Mouse (Mus musculus): Measurements from ENCODE around the gene Prdm1. TPM values are rescaled to one million over a fixed set of nuclear protein-coding genes. Genes with fewer than 3 reads are reported as not detected.

The Prdm1 gene
- polyA plus RNA-seq, 1 experiment, result 0.29 TPM

DNA sequence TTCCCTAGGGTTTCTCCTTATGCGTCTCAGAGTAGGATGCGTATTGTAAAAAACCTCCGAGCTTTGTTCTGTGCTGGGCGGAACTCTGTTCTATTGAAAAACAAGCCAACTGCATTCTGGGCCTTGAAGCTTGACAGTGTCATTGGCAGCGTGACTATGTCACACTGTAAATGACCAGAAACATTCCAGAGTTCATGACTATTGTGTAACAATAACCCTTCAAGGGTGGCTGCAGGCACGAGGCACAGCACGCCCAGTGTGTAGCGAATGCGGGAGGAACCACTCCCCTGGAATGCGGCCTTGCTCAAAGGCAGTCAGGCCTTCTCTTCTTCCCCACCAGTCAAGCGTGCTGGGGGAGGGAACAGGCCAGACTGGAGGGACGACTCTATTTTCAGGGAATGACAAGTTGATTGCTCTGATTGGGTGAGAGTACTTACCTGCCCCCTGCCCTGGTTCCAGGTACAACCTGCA, 100.4 kb downstream of the Prdm1 start:
- no peak for DNase-seq
- no peak overlapping the region for H3K27ac ChIP-seq (ENCODE audit: insufficient read depth, low read length)
- no peaks in the 10 kb centered on the region for H3K27me3 ChIP-seq (ENCODE audit: control insufficient read depth, insufficient read depth, low read length)
- H3K4me3 ChIP-seq (replicated peaks; ENCODE audit: insufficient read depth, low read depth, low read length), result no peak overlapping the region
- 60% methylated on average over 12 of the region's 12 CpGs for WGBS
- TF ChIP-seq POLR2A (IDR thresholded peaks at IDR 0.05; ENCODE audit: borderline replicate concordance, insufficient read depth, low read length), result no peak
- peaks cover 3% of the 10 kb centered on the region; the same call in 1 of the 2 replicates for H3K4me1 ChIP-seq (ENCODE audit: control insufficient read depth, insufficient read depth, low read length)

DNA sequence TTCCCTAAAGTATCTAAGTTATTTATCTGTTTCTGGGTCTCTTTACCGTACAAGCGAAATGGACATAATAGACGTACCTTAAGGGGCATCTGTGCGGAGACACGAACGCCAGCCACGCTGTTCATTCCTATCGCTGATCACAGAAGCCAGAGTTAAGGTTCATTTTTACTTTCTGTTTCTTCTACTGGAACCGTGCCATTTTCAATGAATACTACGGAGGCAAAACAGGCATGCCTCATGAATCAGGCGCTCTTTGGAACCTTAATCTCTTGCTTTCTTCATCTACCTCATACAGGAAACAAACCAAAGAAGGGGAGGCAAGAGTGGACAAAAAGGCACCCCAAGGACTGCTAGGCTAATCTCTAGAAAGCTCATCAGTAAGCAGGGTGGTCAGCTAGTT, 100.9 kb downstream of the Prdm1 start:
- Histone ChIP-seq H3K27ac (ENCODE audit: insufficient read depth, low read length) (no peak overlapping the region), H3K27me3 (ENCODE audit: control insufficient read depth, insufficient read depth, low read length) (no peaks in the 10 kb centered on the region), H3K4me3 (replicated peaks; ENCODE audit: insufficient read depth, low read depth, low read length) (no peak overlapping the region), H3K4me1 (ENCODE audit: control insufficient read depth, insufficient read depth, low read length) (peaks cover 3% of the 10 kb centered on the region; the same call in 1 of the 2 replicates)
- TF ChIP-seq POLR2A (IDR thresholded peaks at IDR 0.05; ENCODE audit: borderline replicate concordance, insufficient read depth, low read length) (no peak), CTCF (IDR thresholded peaks at IDR 0.05; ENCODE audit: borderline replicate concordance, insufficient read depth, low read depth, low read length) (no peak)
- DNase-seq, result no peak
- 84% methylated on average over 11 of the region's 11 CpGs for WGBS

DNA sequence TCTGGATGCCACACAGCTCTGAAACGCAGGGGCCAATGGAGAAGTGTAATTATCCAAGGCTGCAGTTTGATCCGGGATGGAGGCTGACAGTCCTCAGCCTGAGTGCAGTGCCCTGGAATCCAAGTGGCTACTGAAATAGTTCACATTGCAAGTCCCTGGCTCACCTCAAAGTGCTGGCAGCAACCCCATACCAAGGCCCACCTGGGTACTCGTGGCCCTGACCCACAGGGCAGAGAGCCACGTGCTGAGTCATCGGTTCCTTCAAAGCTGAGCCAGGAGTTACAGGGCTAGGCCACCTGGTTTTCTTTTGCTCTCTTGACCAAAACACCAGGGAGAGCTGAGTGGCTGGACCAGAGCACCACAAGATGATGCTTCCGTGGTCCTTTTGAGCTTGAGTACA, 103.3 kb downstream of the Prdm1 start:
- Histone ChIP-seq H3K4me1 (ENCODE audit: control insufficient read depth, insufficient read depth, low read length) (peaks cover 3% of the 10 kb centered on the region; the same call in 1 of the 2 replicates), H3K27ac (ENCODE audit: insufficient read depth, low read length) (no peak overlapping the region), H3K4me3 (replicated peaks; ENCODE audit: insufficient read depth, low read depth, low read length) (no peak overlapping the region), H3K27me3 (ENCODE audit: control insufficient read depth, insufficient read depth, low read length) (no peaks in the 10 kb centered on the region)
- 17% methylated on average over 6 of the region's 6 CpGs for WGBS
- TF ChIP-seq CTCF (IDR thresholded peaks at IDR 0.05; ENCODE audit: borderline replicate concordance, insufficient read depth, low read depth, low read length) (no peak), POLR2A (IDR thresholded peaks at IDR 0.05; ENCODE audit: borderline replicate concordance, insufficient read depth, low read length) (no peak)
- peak; percentile 58 to 72 for DNase-seq

DNA sequence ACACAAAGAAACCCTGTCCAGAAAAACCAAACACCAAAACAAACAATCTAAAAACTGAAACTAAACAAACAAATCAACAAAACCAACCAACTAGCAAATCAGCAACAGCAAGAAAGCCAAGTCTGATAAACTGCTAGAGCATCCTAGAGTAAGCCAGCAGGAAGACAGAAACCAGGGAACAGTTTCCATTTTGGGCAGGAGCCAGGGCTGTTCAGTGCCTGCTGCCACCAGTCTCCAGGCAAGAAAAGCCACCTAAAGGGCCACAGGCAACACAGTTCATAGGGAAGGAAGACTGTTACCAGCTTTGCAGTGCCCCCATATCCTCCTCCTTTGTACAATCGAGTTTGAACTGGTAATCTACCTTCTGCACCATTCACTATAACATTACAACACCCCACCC, 106.4 kb downstream of the Prdm1 start:
- H3K4me1 ChIP-seq (ENCODE audit: control insufficient read depth, insufficient read depth, low read length), result peaks cover 3% of the 10 kb centered on the region; the same call in 1 of the 2 replicates
- peak; percentile 12 to 29 for DNase-seq
- WGBS, result 36% methylated on average over 1 of the region's 1 CpGs
- H3K4me3 ChIP-seq (replicated peaks; ENCODE audit: insufficient read depth, low read depth, low read length), result no peak overlapping the region
- no peak for TF ChIP-seq POLR2A (IDR thresholded peaks at IDR 0.05; ENCODE audit: borderline replicate concordance, insufficient read depth, low read length)
- TF ChIP-seq CTCF (IDR thresholded peaks at IDR 0.05; ENCODE audit: borderline replicate concordance, insufficient read depth, low read depth, low read length), result no peak
- H3K27me3 ChIP-seq (ENCODE audit: control insufficient read depth, insufficient read depth, low read length), result no peaks in the 10 kb centered on the region
- H3K27ac ChIP-seq (ENCODE audit: insufficient read depth, low read length), result no peak overlapping the region

DNA sequence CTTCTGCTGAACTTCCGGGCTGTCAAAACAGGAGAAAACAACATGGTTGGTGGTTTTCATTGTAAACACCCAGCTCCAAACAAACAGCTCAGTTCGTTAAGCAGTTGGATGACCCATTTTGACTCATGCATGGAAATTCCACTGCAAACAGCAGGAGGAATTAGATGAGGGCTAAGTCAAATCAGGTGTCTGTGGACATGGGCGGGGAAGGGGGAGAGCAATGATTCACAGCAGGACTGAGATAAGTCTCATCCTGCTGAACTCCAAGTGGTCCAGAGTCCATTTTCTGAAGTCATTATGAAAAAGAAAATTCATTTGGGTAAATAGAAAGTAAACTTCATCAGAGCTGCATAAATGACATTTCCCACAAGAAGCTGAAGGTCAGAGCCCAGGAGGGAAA, 108.1 kb downstream of the Prdm1 start:
- Histone ChIP-seq H3K4me3 (replicated peaks; ENCODE audit: insufficient read depth, low read depth, low read length) (no peak overlapping the region), H3K27me3 (ENCODE audit: control insufficient read depth, insufficient read depth, low read length) (no peaks in the 10 kb centered on the region), H3K4me1 (ENCODE audit: control insufficient read depth, insufficient read depth, low read length) (peaks cover 3% of the 10 kb centered on the region; the same call in 1 of the 2 replicates), H3K27ac (ENCODE audit: insufficient read depth, low read length) (no peak overlapping the region)
- no peak for DNase-seq
- WGBS, result 84% methylated on average over 3 of the region's 3 CpGs
- TF ChIP-seq POLR2A (IDR thresholded peaks at IDR 0.05; ENCODE audit: borderline replicate concordance, insufficient read depth, low read length), result no peak
- TF ChIP-seq CTCF (IDR thresholded peaks at IDR 0.05; ENCODE audit: borderline replicate concordance, insufficient read depth, low read depth, low read length), result no peak

DNA sequence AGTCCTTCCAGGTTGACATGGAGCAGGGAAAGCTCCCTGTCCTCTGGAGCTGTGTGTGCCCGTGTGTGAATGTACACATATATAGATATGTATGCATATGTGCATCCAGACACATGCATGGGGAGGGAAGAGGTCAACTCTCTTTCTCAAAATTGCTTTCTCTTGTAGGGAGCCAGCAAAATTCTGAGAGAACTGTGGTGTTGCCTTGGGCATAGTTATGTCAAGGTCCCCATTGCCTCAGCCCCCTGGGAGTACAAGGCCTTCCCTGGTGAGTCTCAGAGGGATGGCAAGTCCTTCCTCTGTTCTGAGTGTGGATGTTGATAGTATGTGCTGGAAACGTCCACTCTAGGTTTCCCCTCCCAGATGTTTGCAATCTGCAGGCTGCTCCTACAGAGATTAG, 109.4 kb downstream of the Prdm1 start:
- TF ChIP-seq POLR2A (IDR thresholded peaks at IDR 0.05; ENCODE audit: borderline replicate concordance, insufficient read depth, low read length), result no peak
- no peak for TF ChIP-seq CTCF (IDR thresholded peaks at IDR 0.05; ENCODE audit: borderline replicate concordance, insufficient read depth, low read depth, low read length)
- no peak overlapping the region for H3K4me3 ChIP-seq (replicated peaks; ENCODE audit: insufficient read depth, low read depth, low read length)
- H3K27ac ChIP-seq (ENCODE audit: insufficient read depth, low read length), result no peak overlapping the region
- H3K27me3 ChIP-seq (ENCODE audit: control insufficient read depth, insufficient read depth, low read length), result no peaks in the 10 kb centered on the region
- no peak for DNase-seq
- 73% methylated on average over 2 of the region's 2 CpGs for WGBS
- no peaks in the 10 kb centered on the region for H3K4me1 ChIP-seq (ENCODE audit: control insufficient read depth, insufficient read depth, low read length)

DNA sequence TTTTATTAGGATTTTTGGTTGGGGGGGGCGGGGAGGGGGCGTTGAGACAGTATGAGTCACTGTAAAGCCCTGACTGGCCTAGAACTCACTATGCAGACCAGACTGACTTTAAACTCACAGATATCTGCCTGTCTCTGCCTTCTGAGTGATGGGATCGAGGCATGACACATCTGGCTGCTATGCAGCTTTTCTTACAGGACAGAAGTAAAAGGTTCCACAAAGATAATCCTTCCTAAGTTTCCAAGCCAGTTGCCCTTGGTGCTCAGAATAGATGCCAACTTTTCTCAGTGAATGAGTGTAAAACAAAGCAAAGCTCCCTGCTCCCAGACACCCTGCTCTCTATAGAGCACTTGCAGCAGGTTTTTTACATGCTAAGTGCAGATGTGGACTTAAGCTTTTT, 112.7 kb downstream of the Prdm1 start:
- no peak overlapping the region for H3K27ac ChIP-seq (ENCODE audit: insufficient read depth, low read length)
- 80% methylated on average over 3 of the region's 3 CpGs for WGBS

DNA sequence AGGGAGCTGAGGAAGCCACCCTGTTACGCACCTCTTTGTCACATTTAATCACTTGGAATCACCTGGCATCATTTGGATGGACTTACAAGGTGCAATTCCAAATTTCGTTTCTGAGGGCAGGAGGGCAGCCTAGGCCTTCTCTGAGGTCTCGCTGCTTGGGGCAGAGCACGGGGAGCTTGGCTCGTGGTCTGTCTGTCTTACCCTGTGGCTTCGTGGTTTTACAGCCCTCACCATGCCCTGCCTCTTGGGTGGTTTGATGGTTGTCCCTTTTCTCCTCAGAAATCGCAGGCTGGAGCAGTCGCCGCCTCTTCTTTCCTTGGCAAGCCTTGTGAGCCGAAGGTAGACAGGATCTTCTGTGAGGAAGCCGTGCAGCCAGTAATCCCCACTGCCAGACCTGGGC, 118.3 kb downstream of the Prdm1 start:
- 71% methylated on average over 11 of the region's 11 CpGs for WGBS
- no peak for DNase-seq
- no peak overlapping the region for H3K4me3 ChIP-seq (replicated peaks; ENCODE audit: insufficient read depth, low read depth, low read length)
- no peak overlapping the region for H3K27ac ChIP-seq (ENCODE audit: insufficient read depth, low read length)
- H3K27me3 ChIP-seq (ENCODE audit: control insufficient read depth, insufficient read depth, low read length), result no peaks in the 10 kb centered on the region
- no peak for TF ChIP-seq POLR2A (IDR thresholded peaks at IDR 0.05; ENCODE audit: borderline replicate concordance, insufficient read depth, low read length)
- TF ChIP-seq CTCF (IDR thresholded peaks at IDR 0.05; ENCODE audit: borderline replicate concordance, insufficient read depth, low read depth, low read length), result no peak
- no peaks in the 10 kb centered on the region; the same call in 1 of the 2 replicates for H3K4me1 ChIP-seq (ENCODE audit: control insufficient read depth, insufficient read depth, low read length)

More for the DNA sequence above, 112.7 kb downstream of the Prdm1 start:
- no peaks in the 10 kb centered on the region; the same call in 1 of the 2 replicates for H3K4me1 ChIP-seq (ENCODE audit: control insufficient read depth, insufficient read depth, low read length)
- H3K27me3 ChIP-seq (ENCODE audit: control insufficient read depth, insufficient read depth, low read length), result no peaks in the 10 kb centered on the region
- DNase-seq, result no peak
- H3K4me3 ChIP-seq (replicated peaks; ENCODE audit: insufficient read depth, low read depth, low read length), result no peak overlapping the region
- TF ChIP-seq CTCF (IDR thresholded peaks at IDR 0.05; ENCODE audit: borderline replicate concordance, insufficient read depth, low read depth, low read length) (no peak), POLR2A (IDR thresholded peaks at IDR 0.05; ENCODE audit: borderline replicate concordance, insufficient read depth, low read length) (no peak)

Measured in cerebellum, adult 2 months (tissue).